Mouse (Mus musculus) heart, embryonic 11.5 days (tissue): ENCODE results near the gene Hao2. TPM values are rescaled to one million over a fixed set of nuclear protein-coding genes. Genes with fewer than 3 reads are reported as not detected.

Experiments used
- ATAC-seq: fragments of 200-750 bp; cut with Nextera tagmentation; replicated peaks from 2 replicates; pipeline ENCODE4 v1.8.0; 2017; ENCODE audit warnings: moderate library complexity; ENCODE audit not compliant: insufficient number of reproducible peaks, low FRiP score, low TSS enrichment
- H3K27ac ChIP-seq: fragments of 300-500 bp; sonication (generic); 2 replicates; pipeline ENCODE4 v1.5.1; 2014; ENCODE audit warnings: mild to moderate bottlenecking, low read depth, low read length
- H3K27me3 ChIP-seq: fragments of 300-500 bp; sonication (generic); 2 replicates; pipeline ENCODE4 v1.6.1; 2014; ENCODE audit warnings: mild to moderate bottlenecking, low read length, mixed read lengths; ENCODE audit not compliant: control insufficient read depth, insufficient read depth
- H3K36me3 ChIP-seq: fragments of 300-500 bp; sonication (generic); 2 replicates; pipeline ENCODE4 v1.6.1; 2014; ENCODE audit warnings: mild to moderate bottlenecking, low read length, moderate library complexity, mixed read lengths; ENCODE audit not compliant: control insufficient read depth, insufficient read depth
- H3K4me1 ChIP-seq: fragments of 300-500 bp; sonication (generic); 2 replicates; pipeline ENCODE4 v1.6.1; 2014; ENCODE audit warnings: low read length; ENCODE audit not compliant: control insufficient read depth, insufficient read depth
- H3K4me2 ChIP-seq: fragments of 300-500 bp; sonication (generic); 2 replicates; pipeline ENCODE4 v1.6.1; 2014; ENCODE audit warnings: mild to moderate bottlenecking, moderate library complexity
- H3K4me3 ChIP-seq: fragments of 300-500 bp; sonication (generic); 2 replicates; pipeline ENCODE4 v1.5.1; 2014; ENCODE audit warnings: low read depth, low read length
- H3K9ac ChIP-seq: fragments of 300-500 bp; sonication (generic); 2 replicates; pipeline ENCODE4 v1.6.1; 2014; ENCODE audit warnings: mild to moderate bottlenecking, low read depth, low read length, moderate library complexity
- H3K9me3 ChIP-seq: fragments of 300-500 bp; sonication (generic); replicated peaks from 2 replicates; pipeline ENCODE4 v1.6.1; 2016; ENCODE audit warnings: low read length; ENCODE audit not compliant: control insufficient read depth
- WGBS: fragments of 180-500 bp; shearing (Covaris S2); extraction: QIAGEN DNeasy Blood & Tissue Kit; methylation state at CpG from one replicate; pipeline ENCODE4 v1.1.7; 2014; ENCODE audit not compliant: insufficient replicate concordance; 5-methylcytosine and 5-hydroxymethylcytosine counted together
- polyA plus RNA-seq: library from polyadenylated mRNA; unstranded; fragments of >200 nt; fragmentation: Nextera tagmentation; extraction: Ambion mirVana; gene quantifications from 2 replicates; pipeline ENCODE4 v1.2.1, GENCODE M21; 2014

The Hao2 gene
- polyA plus RNA-seq, 1 experiment from 2014 or later: 0.07 TPM

- no peaks in the 10 kb centered on the region for H3K36me3 ChIP-seq
- no peak overlapping the region for H3K4me2 ChIP-seq
- H3K27me3 ChIP-seq: no peaks in the 10 kb centered on the region
- WGBS: 88% methylated on average over 2 of the region's 2 CpGs
- H3K4me3 ChIP-seq: no peak overlapping the region
- H3K9ac ChIP-seq: no peak overlapping the region
- ATAC-seq: no peak
- no peak overlapping the region for H3K27ac ChIP-seq
- H3K4me1 ChIP-seq: no peaks in the 10 kb centered on the region
- no peaks in the 10 kb centered on the region for H3K9me3 ChIP-seq
Measured at GRCm38 (mm10) chr3:98880831-98881230, 12.2 kb downstream of the Hao2 start.

- Histone ChIP-seq H3K36me3 (no peaks in the 10 kb centered on the region), H3K27ac (no peak overlapping the region), H3K4me1 (no peaks in the 10 kb centered on the region), H3K4me2 (no peak overlapping the region), H3K9me3 (no peaks in the 10 kb centered on the region), H3K27me3 (no peaks in the 10 kb centered on the region), H3K4me3 (no peak overlapping the region), H3K9ac (no peak overlapping the region)
- ATAC-seq: no peak
- 74% methylated on average over 6 of the region's 6 CpGs for WGBS
Measured at GRCm38 (mm10) chr3:98880216-98880615, 12.8 kb downstream of the Hao2 start.

GRCm38 (mm10) chr3:98868219-98868618, 24.8 kb downstream of the Hao2 start:
- Histone ChIP-seq H3K27me3 (no peaks in the 10 kb centered on the region), H3K9ac (no peak overlapping the region), H3K27ac (no peak overlapping the region), H3K4me1 (no peaks in the 10 kb centered on the region), H3K4me2 (no peak overlapping the region), H3K36me3 (no peaks in the 10 kb centered on the region), H3K9me3 (no peaks in the 10 kb centered on the region), H3K4me3 (no peak overlapping the region)
- no peak for ATAC-seq
- WGBS: 72% methylated on average over 2 of the region's 2 CpGs

DNA sequence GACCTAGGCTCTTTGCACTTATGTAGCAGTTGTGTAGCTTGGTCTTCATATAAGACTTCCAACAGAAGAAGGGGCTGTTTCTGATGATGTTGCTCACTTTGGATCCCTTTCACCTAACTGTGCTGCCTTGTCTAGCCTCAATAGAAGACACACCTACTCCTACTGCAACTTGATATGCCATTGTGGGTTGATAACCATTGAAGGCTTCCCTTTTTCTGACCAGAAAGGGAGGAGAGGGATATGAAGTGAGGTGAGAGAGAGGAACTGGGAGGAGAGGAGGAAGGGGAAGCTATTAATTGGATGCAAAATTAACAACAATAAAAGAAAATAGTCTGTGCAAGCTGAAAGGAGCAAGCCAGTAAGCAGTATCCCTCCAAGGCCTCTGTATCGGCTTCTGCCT, 30.2 kb downstream of the Hao2 start:
- H3K4me1 ChIP-seq: peaks cover 4% of the 10 kb centered on the region; the same call in 1 of the 2 replicates
- H3K4me2 ChIP-seq: no peak overlapping the region
- no peak overlapping the region for H3K4me3 ChIP-seq
- H3K9me3 ChIP-seq: no peaks in the 10 kb centered on the region
- 86% methylated on average over 1 of the region's 1 CpGs for WGBS
- no peaks in the 10 kb centered on the region for H3K36me3 ChIP-seq
- no peak for ATAC-seq
- H3K27ac ChIP-seq: no peak overlapping the region
- H3K27me3 ChIP-seq: no peaks in the 10 kb centered on the region
- H3K9ac ChIP-seq: no peak overlapping the region

DNA sequence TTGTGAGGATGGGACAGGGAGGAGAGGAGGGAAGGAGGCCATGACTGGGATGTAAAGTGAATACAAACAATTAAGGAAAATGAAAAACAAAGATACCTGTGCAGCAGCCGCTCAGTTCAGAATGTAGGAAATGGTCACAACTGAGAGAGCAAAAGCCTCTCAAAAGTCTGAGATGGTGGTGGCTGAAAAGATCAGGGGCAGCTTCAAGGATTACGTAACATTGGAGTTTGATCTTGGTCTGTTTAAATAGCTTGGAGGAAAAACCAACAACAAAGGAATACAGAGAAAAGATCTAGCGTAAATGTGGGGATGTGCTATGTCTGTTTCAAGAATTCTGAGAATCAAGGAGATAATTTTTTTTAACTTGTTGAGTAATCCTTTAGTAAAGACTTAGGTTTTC, 33.5 kb downstream of the Hao2 start, which contains the start of gene Hsd3b1:
Gene Hsd3b1 (minus strand): TSS at position 219 of the 400 bp plus-strand sequence.
- peaks cover 13% of the 10 kb centered on the region for H3K4me1 ChIP-seq
- H3K36me3 ChIP-seq: no peaks in the 10 kb centered on the region
- no peak within 1 kb of the TSS for H3K4me2 ChIP-seq
- no peak within 1 kb of the TSS for H3K9ac ChIP-seq
- H3K9me3 ChIP-seq: no peaks in the 10 kb centered on the region
- no peak for ATAC-seq
- no peak within 1 kb of the TSS for H3K4me3 ChIP-seq
- no peaks in the 10 kb centered on the region for H3K27me3 ChIP-seq
- 86% methylated on average over 3 of the region's 3 CpGs for WGBS
- H3K27ac ChIP-seq: no peak within 1 kb of the TSS

DNA sequence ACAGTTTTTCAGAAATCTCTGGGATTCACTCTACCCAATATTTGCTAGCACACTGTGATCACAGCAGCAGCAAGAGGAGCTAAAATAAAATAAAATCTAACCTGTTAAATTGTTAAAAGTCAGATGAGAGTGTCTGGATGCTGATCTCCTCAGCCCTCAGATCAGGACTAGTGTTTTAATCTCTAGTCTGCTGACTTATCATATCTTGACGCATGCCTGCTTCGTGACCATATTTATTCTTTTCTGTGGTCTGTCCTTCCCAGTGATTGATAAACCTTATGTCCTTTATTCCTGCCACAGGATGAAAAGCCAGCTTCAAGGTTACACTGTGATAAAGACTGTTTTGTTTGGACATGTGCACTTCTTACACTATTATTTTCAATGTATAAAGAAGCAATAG, 35.0 kb downstream of the Hao2 start:
- no peak overlapping the region for H3K9ac ChIP-seq
- H3K36me3 ChIP-seq: no peaks in the 10 kb centered on the region
- no peak overlapping the region for H3K4me2 ChIP-seq
- peak overlapping the region; percentile 42 for H3K27ac ChIP-seq
- H3K9me3 ChIP-seq: no peaks in the 10 kb centered on the region
- no peak for ATAC-seq
- 18% methylated on average over 2 of the region's 2 CpGs for WGBS
- peaks cover 13% of the 10 kb centered on the region for H3K4me1 ChIP-seq
- no peaks in the 10 kb centered on the region for H3K27me3 ChIP-seq
- no peak overlapping the region for H3K4me3 ChIP-seq

- Histone ChIP-seq H3K36me3 (no peaks in the 10 kb centered on the region), H3K9ac (no peak overlapping the region), H3K4me3 (no peak overlapping the region), H3K27ac (peak overlapping the region; percentile 71), H3K9me3 (no peaks in the 10 kb centered on the region), H3K27me3 (no peaks in the 10 kb centered on the region), H3K4me1 (peaks cover 13% of the 10 kb centered on the region), H3K4me2 (peak overlapping the region; percentile 24; the same call in 1 of the 2 replicates)
- WGBS: 18% methylated on average over 1 of the region's 1 CpGs
- peak; percentile 89 for ATAC-seq
Measured at GRCm38 (mm10) chr3:98856892-98857291, 36.1 kb downstream of the Hao2 start.

- no peak overlapping the region for H3K4me3 ChIP-seq
- ATAC-seq: peak; percentile 88
- 0 out of 2 replicates have a peak overlapping the region, but pooled peaks have one; percentile 39 for H3K9ac ChIP-seq
- H3K36me3 ChIP-seq: no peaks in the 10 kb centered on the region
- H3K4me1 ChIP-seq: peaks cover 13% of the 10 kb centered on the region
- H3K4me2 ChIP-seq: no peak overlapping the region
- no peaks in the 10 kb centered on the region for H3K9me3 ChIP-seq
- H3K27ac ChIP-seq: peak overlapping the region; percentile 41; the same call in 1 of the 2 replicates
- 41% methylated on average over 3 of the region's 3 CpGs for WGBS
- no peaks in the 10 kb centered on the region for H3K27me3 ChIP-seq
Measured at GRCm38 (mm10) chr3:98855160-98855559, 37.9 kb downstream of the Hao2 start.

- H3K4me1 ChIP-seq: peaks cover 13% of the 10 kb centered on the region
- H3K4me2 ChIP-seq: no peak overlapping the region
- H3K36me3 ChIP-seq: no peaks in the 10 kb centered on the region
- no peak overlapping the region for H3K9ac ChIP-seq
- H3K27ac ChIP-seq: no peak overlapping the region
- ATAC-seq: no peak
- no peaks in the 10 kb centered on the region for H3K9me3 ChIP-seq
- WGBS: 24% methylated on average over 1 of the region's 1 CpGs
- no peak overlapping the region for H3K4me3 ChIP-seq
- H3K27me3 ChIP-seq: no peaks in the 10 kb centered on the region
Measured at GRCm38 (mm10) chr3:98853685-98854084, 39.4 kb downstream of the Hao2 start.
